ENCODE assay signal across 13 mouse cellular contexts in genomic region chr19:5503687-5504086, GRCm38 (mm10). TPM values are rescaled to one million over a fixed set of nuclear protein-coding genes. Genes with fewer than 3 reads are reported as not detected.
"Had no signal": no experiment of that assay in that cellular context is flagged by ENCODE, and none has a peak within 500 bp of the region (broad histone marks: within the 10 kb centered on the region; RNA-seq: fewer than 3 reads in every experiment).

Gene 1700020D05Rik (minus strand): TSS chr19:5503787.

- H3K4me3 ChIP-seq: left cerebral cortex, adult 2 months; limb, embryonic 15.5 days; liver, embryonic 13.5 days; lung, embryonic 15.5 days; midbrain, embryonic 13.5 days had no signal

- H3K27ac ChIP-seq: left cerebral cortex, adult 2 months; limb, embryonic 15.5 days; liver, embryonic 13.5 days; lung, embryonic 15.5 days; midbrain, embryonic 13.5 days; stomach, postnatal 0 days had no signal

- H3K9ac ChIP-seq: limb, embryonic 15.5 days; liver, embryonic 13.5 days; liver, postnatal 0 days; lung, embryonic 15.5 days; midbrain, embryonic 13.5 days had no signal

- H3K36me3 ChIP-seq: limb, embryonic 15.5 days; lung, embryonic 15.5 days had no signal

- H3K4me1 ChIP-seq: limb, embryonic 15.5 days; lung, embryonic 15.5 days had no signal

- H3K9me3 ChIP-seq: limb, embryonic 15.5 days; liver, embryonic 13.5 days; lung, embryonic 15.5 days; midbrain, embryonic 13.5 days had no signal

- DNase-seq: kidney, adult 9 months; liver, embryonic 13.5 days; liver, postnatal 0 days; lung, postnatal 36 days; right cerebral cortex, postnatal 14 days; thymus, adult 2 months; thymus, postnatal 25 days had no signal

- H3K27me3 ChIP-seq: limb, embryonic 15.5 days; liver, embryonic 13.5 days; lung, embryonic 15.5 days; midbrain, embryonic 13.5 days had no signal

- ATAC-seq: intestine, embryonic 16.5 days; liver, postnatal 0 days; midbrain, embryonic 13.5 days had no signal

- H3K4me2 ChIP-seq: limb, embryonic 15.5 days; liver, embryonic 13.5 days; lung, embryonic 15.5 days; midbrain, embryonic 13.5 days had no signal

RNA-seq across cellular contexts. Expression of gene 1700020D05Rik, which starts in this region (rescaled TPM):
- polyA plus RNA-seq: intestine, embryonic 16.5 days; limb, embryonic 15.5 days; liver, postnatal 0 days; stomach, postnatal 0 days had no signal
